Mouse (Mus musculus) heart, adult 2 months (tissue): ENCODE measurements at regions not wholly inside any gene's neighbourhood (a gene's known extent, or its start where the extent isn't known, plus 50 kb on each side); places are given as distances from the start of the nearest gene placed in this dataset.

Experiments
- DNase-seq, 2 experiments: peaks; one replicate each; pipeline ENCODE4 v3.0.0; 2021
- H3K27ac ChIP-seq: fragments of 200-600 bp; 2 replicates; pipeline ENCODE4 v1.8.1; 2022
- H3K27me3 ChIP-seq: fragments of 200-500 bp; 2 replicates; pipeline ENCODE4 v1.6.1; 2012; ENCODE audit warnings: mild to moderate bottlenecking, low read length, inconsistent platforms, mixed read lengths; ENCODE audit not compliant: control insufficient read depth, insufficient read depth
- H3K36me3 ChIP-seq: fragments of 200-500 bp; 2 replicates; pipeline ENCODE4 v1.6.1; 2012; ENCODE audit warnings: low read length, inconsistent platforms; ENCODE audit not compliant: control insufficient read depth, insufficient read depth
- H3K4me1 ChIP-seq: fragments of 200-500 bp; 2 replicates; pipeline ENCODE4 v1.6.1; 2011; ENCODE audit warnings: low read length; ENCODE audit not compliant: control insufficient read depth, insufficient read depth
- H3K4me3 ChIP-seq: fragments of 200-600 bp; 2 replicates; pipeline ENCODE4 v1.8.1; 2022
- H3K79me2 ChIP-seq: fragments of 200-500 bp; replicated peaks from 2 replicates; pipeline ENCODE4 v1.6.1; 2012; ENCODE audit warnings: mild to moderate bottlenecking, inconsistent platforms, low read length, moderate library complexity, mixed read lengths; ENCODE audit not compliant: control insufficient read depth, insufficient read depth
- H3K9ac ChIP-seq: fragments of 200-500 bp; 2 replicates; pipeline ENCODE4 v1.6.1; 2012; ENCODE audit warnings: low read depth, mild to moderate bottlenecking, control low read depth, inconsistent platforms, low read length, mixed read lengths
- CTCF ChIP-seq: fragments of 200-600 bp; IDR thresholded peaks from 2 replicates; pipeline ENCODE4 v1.8.1; 2022; ENCODE audit warnings: antibody characterized with exemption, mild to moderate bottlenecking, moderate library complexity
- EP300 ChIP-seq: fragments of 200-500 bp; IDR thresholded peaks from 2 replicates; pipeline ENCODE4 v1.6.1; 2011; ENCODE audit warnings: low read depth, low read length, control low read depth; ENCODE audit not compliant: insufficient read depth
- POLR2A ChIP-seq: fragments of 200-500 bp; IDR thresholded peaks from 2 replicates; pipeline ENCODE4 v1.6.1; 2011; ENCODE audit warnings: mild to moderate bottlenecking, low read depth, low read length, control low read depth; ENCODE audit not compliant: insufficient read depth
- WGBS: fragments of 180-500 bp; shearing (Covaris S2); methylation state at CpG from one replicate; pipeline ENCODE4 v1.1.7; 2018; 5-methylcytosine and 5-hydroxymethylcytosine counted together
- intact Hi-C: fragments of 180-260 bp; cut with DNase I; formaldehyde crosslinking; loops from one replicate; pipeline ENCODE4 v1.15.1; 2025

- Histone ChIP-seq H3K4me1 (no peaks in the 10 kb centered on the region), H3K27ac (no peak overlapping the region), H3K4me3 (no peak overlapping the region), H3K9ac (no peak overlapping the region), H3K79me2 (no peaks in the 10 kb centered on the region), H3K27me3 (no peaks in the 10 kb centered on the region), H3K36me3 (no peaks in the 10 kb centered on the region)
- WGBS, result 64% methylated on average over 3 of the region's 3 CpGs
- no peak for DNase-seq
- TF ChIP-seq POLR2A, result no peak
- no peak for TF ChIP-seq CTCF
- no peak for TF ChIP-seq EP300
- intact Hi-C loops, result no loop called here
Measured at GRCm38 (mm10) chr12:96442546-96442945, 750.5 kb downstream of the Flrt2 start.

GRCm38 (mm10) chr12:96453374-96453773 is 761.3 kb downstream of the Flrt2 start:
- H3K9ac ChIP-seq, result no peak overlapping the region
- no peaks in the 10 kb centered on the region for H3K4me1 ChIP-seq
- no peak for TF ChIP-seq CTCF
- no peak for TF ChIP-seq POLR2A
- no peak for TF ChIP-seq EP300
- no peak overlapping the region for H3K27ac ChIP-seq
- H3K36me3 ChIP-seq, result no peaks in the 10 kb centered on the region
- no peak overlapping the region for H3K4me3 ChIP-seq
- DNase-seq, result no peak
- 27% methylated on average over 3 of the region's 3 CpGs for WGBS
- H3K79me2 ChIP-seq, result no peaks in the 10 kb centered on the region
- intact Hi-C loops, result no loop called here
- H3K27me3 ChIP-seq, result no peaks in the 10 kb centered on the region

- DNase-seq, result no peak
- Histone ChIP-seq H3K36me3 (no peaks in the 10 kb centered on the region), H3K4me1 (no peaks in the 10 kb centered on the region), H3K27me3 (no peaks in the 10 kb centered on the region), H3K4me3 (no peak overlapping the region), H3K9ac (no peak overlapping the region), H3K79me2 (no peaks in the 10 kb centered on the region), H3K27ac (no peak overlapping the region)
- WGBS, result 36% methylated on average over 3 of the region's 3 CpGs
- intact Hi-C loops, result no loop called here
- TF ChIP-seq POLR2A, result no peak
- TF ChIP-seq EP300, result no peak
- no peak for TF ChIP-seq CTCF
Measured at GRCm38 (mm10) chr12:96476344-96476743, 784.3 kb downstream of the Flrt2 start.

GRCm38 (mm10) chr12:96488448-96488960 is 796.5 kb downstream of the Flrt2 start:
- Histone ChIP-seq H3K4me3 (no peak overlapping the region), H3K27ac (no peak overlapping the region), H3K27me3 (no peaks in the 10 kb centered on the region), H3K79me2 (no peaks in the 10 kb centered on the region), H3K4me1 (no peaks in the 10 kb centered on the region), H3K36me3 (no peaks in the 10 kb centered on the region), H3K9ac (no peak overlapping the region)
- WGBS, result 49% methylated on average over 1 of the region's 1 CpGs
- no peak for DNase-seq
- intact Hi-C loops, result no loop called here
- TF ChIP-seq POLR2A (no peak), EP300 (no peak)

GRCm38 (mm10) chr12:96509658-96510057 is 817.6 kb downstream of the Flrt2 start:
- no peak overlapping the region for H3K27ac ChIP-seq
- H3K4me3 ChIP-seq, result no peak overlapping the region
- no peak for DNase-seq
- TF ChIP-seq EP300, result no peak
- TF ChIP-seq CTCF, result no peak
- no peak for TF ChIP-seq POLR2A
- intact Hi-C loops, result no loop called here
- no peaks in the 10 kb centered on the region for H3K27me3 ChIP-seq
- no peaks in the 10 kb centered on the region for H3K4me1 ChIP-seq
- H3K79me2 ChIP-seq, result no peaks in the 10 kb centered on the region
- no peaks in the 10 kb centered on the region for H3K36me3 ChIP-seq
- no peak overlapping the region for H3K9ac ChIP-seq
- WGBS, result 71% methylated on average over 1 of the region's 1 CpGs

GRCm38 (mm10) chr12:96558824-96559223 is 866.8 kb downstream of the Flrt2 start:
- whole genome bisulfite sequencing, result 61% methylated on average over 1 of the region's 1 CpGs
- TF ChIP-seq CTCF (no peak), EP300 (no peak), POLR2A (no peak)
- intact Hi-C loops, result no loop called here

GRCm38 (mm10) chr12:96594845-96595244 is 902.8 kb downstream of the Flrt2 start:
- H3K9ac ChIP-seq, result no peak overlapping the region
- H3K4me3 ChIP-seq, result no peak overlapping the region
- TF ChIP-seq EP300 (no peak), CTCF (no peak), POLR2A (no peak)
- no peaks in the 10 kb centered on the region for H3K4me1 ChIP-seq
- no peak overlapping the region for H3K27ac ChIP-seq
- no peak for DNase-seq
- no peaks in the 10 kb centered on the region for H3K79me2 ChIP-seq
- H3K36me3 ChIP-seq, result no peaks in the 10 kb centered on the region
- intact Hi-C loops, result no loop called here
- no peaks in the 10 kb centered on the region for H3K27me3 ChIP-seq
- 29% methylated on average over 3 of the region's 3 CpGs for WGBS

More at GRCm38 (mm10) chr12:96558824-96559223, 866.8 kb downstream of the Flrt2 start:
- no peak overlapping the region for H3K9ac ChIP-seq
- no peak overlapping the region for H3K27ac ChIP-seq
- no peaks in the 10 kb centered on the region for H3K27me3 ChIP-seq
- no peak for DNase-seq
- no peaks in the 10 kb centered on the region for H3K4me1 ChIP-seq
- no peaks in the 10 kb centered on the region for H3K79me2 ChIP-seq
- no peak overlapping the region for H3K4me3 ChIP-seq
- no peaks in the 10 kb centered on the region for H3K36me3 ChIP-seq
